Mouse (Mus musculus) small intestine, adult 2 months (tissue): ENCODE measurements around the gene Lcn3. TPM values are rescaled to one million over a fixed set of nuclear protein-coding genes. Genes with fewer than 3 reads are reported as not detected.
"Not testable (repeated sequence)": the region's sequence is repeated elsewhere in the genome, so short reads cannot be mapped to it uniquely, and the experiment has no call there.

Experiments used
- H3K27ac ChIP-seq: fragments of 200-500 bp; 2 replicates; pipeline ENCODE4 v1.5.1; 2012; ENCODE audit warnings: low read depth, low read length, control low read depth, inconsistent platforms; ENCODE audit not compliant: insufficient read depth
- H3K27me3 ChIP-seq: fragments of 200-500 bp; 2 replicates; pipeline ENCODE4 v1.6.1; 2012; ENCODE audit warnings: mild to moderate bottlenecking, moderate library complexity, low read length, inconsistent platforms; ENCODE audit not compliant: control insufficient read depth, insufficient read depth
- H3K36me3 ChIP-seq: fragments of 200-500 bp; 2 replicates; pipeline ENCODE4 v1.6.1; 2012; ENCODE audit warnings: mild to moderate bottlenecking, low read length, control low read depth, inconsistent platforms; ENCODE audit not compliant: control insufficient read depth, insufficient read depth
- H3K4me1 ChIP-seq: fragments of 200-500 bp; 2 replicates; pipeline ENCODE4 v1.6.1; 2012; ENCODE audit warnings: low read length, inconsistent platforms, mixed read lengths; ENCODE audit not compliant: control insufficient read depth, insufficient read depth, insufficient read length
- H3K4me3 ChIP-seq: fragments of 200-500 bp; 2 replicates; pipeline ENCODE4 v1.5.1; 2012; ENCODE audit warnings: low read depth, mild to moderate bottlenecking, control low read depth, inconsistent platforms, low read length, moderate library complexity
- CTCF ChIP-seq: fragments of 200-500 bp; IDR thresholded peaks from 2 replicates; pipeline ENCODE4 v1.5.1; 2012; ENCODE audit warnings: low read depth, mild to moderate bottlenecking, control low read depth, inconsistent platforms, low read length, moderate library complexity, mixed read lengths; ENCODE audit not compliant: insufficient replicate concordance, insufficient read length; ENCODE audit errors: extremely low read depth
- POLR2A ChIP-seq: fragments of 200-500 bp; IDR thresholded peaks from 2 replicates; pipeline ENCODE4 v1.6.1; 2012; ENCODE audit warnings: low read depth, mild to moderate bottlenecking, control low read depth, inconsistent platforms, low read length, moderate library complexity
- WGBS: fragments of 180-500 bp; shearing (Covaris S2); methylation state at CpG from one replicate; pipeline ENCODE4 v1.1.7; 2018; 5-methylcytosine and 5-hydroxymethylcytosine counted together
- polyA plus RNA-seq: library from polyadenylated mRNA; depleted of rRNA; stranded (reverse); fragments of >200 nt; gene quantifications from 2 replicates; pipeline ENCODE4 v1.2.3, GENCODE M21; 2012; rRNA removed

The Lcn3 gene
- polyA plus RNA-seq, 1 experiment = not detected

DNA sequence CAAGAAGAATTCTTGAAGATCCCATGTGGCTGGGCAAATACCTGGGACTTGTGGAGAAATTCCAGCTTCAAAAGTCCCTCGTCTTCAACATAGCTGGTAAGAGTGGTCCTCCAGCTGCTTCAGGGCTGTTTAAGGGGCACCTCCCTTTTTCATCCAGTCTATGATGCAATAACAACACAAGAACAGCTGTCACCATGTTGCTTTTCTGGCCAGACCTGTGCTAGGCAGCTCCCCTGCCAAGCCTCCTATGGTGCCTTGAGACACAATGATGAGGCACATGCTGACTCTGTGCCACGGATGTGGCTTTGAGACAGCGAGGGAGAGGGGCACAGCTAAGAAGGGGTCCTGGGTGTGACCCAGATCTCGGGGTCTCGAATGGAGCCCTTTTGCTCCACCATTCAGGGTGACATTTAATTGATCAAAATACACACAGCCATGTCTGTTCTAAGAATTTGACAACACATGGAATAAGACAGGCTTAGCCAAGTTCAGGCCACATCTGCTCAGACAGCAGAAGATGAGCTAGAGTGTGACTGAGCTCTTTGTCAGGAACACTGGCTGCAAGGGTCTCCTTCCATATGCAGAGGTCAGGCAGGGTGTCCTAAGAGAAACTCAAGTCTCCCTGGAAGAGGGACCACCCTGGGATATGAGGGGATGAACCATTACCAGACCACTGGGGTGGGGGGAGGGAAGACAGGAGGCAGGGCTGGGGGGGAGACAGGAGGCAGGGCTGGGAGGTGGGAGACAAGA lies 20.4 kb downstream of the Lcn3 start:
- Histone ChIP-seq H3K4me3 (no peak overlapping the region), H3K27ac (no peak overlapping the region), H3K27me3 (no peaks in the 10 kb centered on the region), H3K4me1 (no peaks in the 10 kb centered on the region), H3K36me3 (no peaks in the 10 kb centered on the region)
- WGBS = 65% methylated on average over 5 of the region's 5 CpGs
- TF ChIP-seq POLR2A = no peak
- TF ChIP-seq CTCF = no peak

DNA sequence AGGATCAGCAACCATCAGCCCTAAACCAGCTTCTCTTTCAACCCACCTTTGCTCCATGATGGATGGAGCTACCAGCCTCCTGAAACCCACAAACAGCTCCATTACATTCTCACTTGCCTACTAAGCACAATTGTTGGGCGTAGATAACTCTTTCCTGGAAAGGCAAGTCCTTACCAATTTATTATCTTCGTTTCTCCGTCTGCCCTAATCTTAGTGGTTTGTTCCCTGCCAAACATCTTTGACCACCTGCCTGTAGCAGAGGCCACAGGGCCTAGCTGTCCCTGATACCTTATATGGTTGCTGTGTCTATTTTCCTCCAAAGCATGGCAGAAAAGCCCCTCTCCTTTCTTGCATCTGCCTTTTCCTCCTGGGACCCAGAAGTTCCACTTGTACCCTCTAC lies 23.7 kb downstream of the Lcn3 start:
- Histone ChIP-seq H3K4me3 (no peak overlapping the region), H3K27ac (no peak overlapping the region), H3K27me3 (no peaks in the 10 kb centered on the region), H3K4me1 (no peaks in the 10 kb centered on the region), H3K36me3 (no peaks in the 10 kb centered on the region)
- no peak for TF ChIP-seq POLR2A
- TF ChIP-seq CTCF = no peak
- WGBS = 56% methylated on average over 3 of the region's 3 CpGs

DNA sequence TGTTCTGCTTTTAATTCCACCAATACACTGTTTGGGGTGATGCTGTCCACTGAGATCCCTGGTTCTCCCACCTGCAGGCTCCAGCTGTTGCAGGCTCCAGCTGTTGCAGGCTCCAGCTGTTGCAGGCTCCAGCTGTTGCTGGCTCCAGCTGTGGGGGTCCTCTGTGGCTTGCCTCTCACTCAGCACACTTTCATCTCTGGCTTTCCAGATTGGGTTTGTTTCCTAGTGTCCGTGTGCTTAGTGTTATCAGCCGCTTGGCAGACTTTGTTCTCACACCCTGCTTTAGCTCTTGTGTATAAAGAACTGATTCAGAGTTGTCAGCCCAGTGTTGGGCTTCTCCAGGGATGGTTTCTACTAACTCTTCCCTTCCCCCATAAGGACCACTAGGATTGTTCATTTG lies 32.3 kb downstream of the Lcn3 start:
- no peak for TF ChIP-seq POLR2A
- TF ChIP-seq CTCF = no peak
- 18% methylated on average over 2 of the region's 2 CpGs for WGBS
- H3K27me3 ChIP-seq = no peaks in the 10 kb centered on the region; the same call in 1 of the 2 replicates
- H3K27ac ChIP-seq = no peak overlapping the region
- no peaks in the 10 kb centered on the region for H3K4me1 ChIP-seq
- no peak overlapping the region for H3K4me3 ChIP-seq
- H3K36me3 ChIP-seq = no peaks in the 10 kb centered on the region

DNA sequence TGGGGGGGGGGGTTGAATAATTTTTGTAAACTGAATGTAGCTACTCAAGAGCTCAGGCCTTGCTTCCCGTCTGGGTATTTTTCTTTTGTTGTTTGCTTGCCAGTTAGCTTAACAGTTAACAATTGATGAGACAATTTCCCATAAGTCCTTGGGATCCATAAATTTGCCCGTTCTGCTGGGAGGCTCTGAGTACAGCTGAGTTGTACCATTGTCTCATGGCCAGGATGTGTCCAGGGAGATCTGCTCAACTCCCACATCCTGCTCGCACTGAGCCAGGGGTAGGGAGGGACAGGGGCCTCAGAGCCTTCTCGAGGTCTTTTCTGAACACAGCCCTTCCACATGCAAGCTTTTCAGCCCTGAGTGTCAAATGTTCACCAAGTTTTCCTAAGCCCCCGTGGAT lies 32.7 kb downstream of the Lcn3 start:
- TF ChIP-seq CTCF (no peak), POLR2A (no peak)
- Histone ChIP-seq H3K4me3 (no peak overlapping the region), H3K4me1 (no peaks in the 10 kb centered on the region), H3K36me3 (no peaks in the 10 kb centered on the region), H3K27ac (no peak overlapping the region), H3K27me3 (no peaks in the 10 kb centered on the region; the same call in 1 of the 2 replicates)
- 43% methylated on average over 5 of the region's 5 CpGs for WGBS

DNA sequence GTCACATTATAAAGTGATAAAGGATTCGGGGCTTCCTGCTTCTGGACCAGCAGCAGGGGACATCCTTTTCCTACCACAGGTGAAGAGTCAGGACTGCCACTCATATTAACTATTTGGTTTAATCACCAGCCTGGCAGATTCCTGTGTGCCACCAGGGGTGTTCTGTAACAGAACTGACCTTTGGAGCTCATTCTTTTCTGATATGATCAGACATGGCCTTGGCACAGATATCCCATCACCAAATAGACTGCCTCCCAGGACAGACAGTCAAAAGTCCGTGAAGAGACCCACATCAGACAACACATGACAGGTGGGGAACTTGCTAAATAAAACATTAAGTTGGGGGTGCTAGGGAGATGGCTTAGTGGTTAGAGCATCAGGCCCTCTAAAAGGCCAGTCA lies 46.3 kb downstream of the Lcn3 start:
- H3K27ac ChIP-seq = no peak overlapping the region
- no peak overlapping the region for H3K4me3 ChIP-seq
- H3K36me3 ChIP-seq = no peaks in the 10 kb centered on the region
- H3K4me1 ChIP-seq = no peaks in the 10 kb centered on the region
- no peaks in the 10 kb centered on the region for H3K27me3 ChIP-seq
- TF ChIP-seq POLR2A = no peak
- no peak for TF ChIP-seq CTCF
- WGBS = 42% methylated on average over 2 of the region's 2 CpGs

DNA sequence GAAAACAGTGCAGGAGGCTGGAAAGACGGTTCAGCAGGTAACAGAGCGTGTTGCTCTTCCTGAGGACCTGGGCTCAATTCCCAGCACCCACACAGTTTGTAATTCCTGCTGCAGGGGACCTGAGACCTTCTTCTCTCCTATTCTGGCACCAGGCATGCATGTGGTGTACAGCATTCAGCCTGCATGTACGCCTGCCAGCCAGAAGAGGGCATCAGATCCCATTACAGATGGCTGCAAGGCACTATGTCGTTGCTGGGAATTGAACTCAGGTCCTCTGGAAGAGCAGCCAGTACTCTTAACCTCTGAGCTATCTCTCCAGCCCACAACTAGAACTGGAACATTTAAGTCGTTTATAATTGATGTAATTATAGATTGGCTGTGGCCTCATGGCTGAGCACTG lies 48.0 kb downstream of the Lcn3 start:
- TF ChIP-seq POLR2A = no peak
- no peak overlapping the region for H3K4me3 ChIP-seq
- H3K36me3 ChIP-seq = no peaks in the 10 kb centered on the region
- H3K27me3 ChIP-seq = no peaks in the 10 kb centered on the region
- 81% methylated on average over 5 of the region's 5 CpGs for WGBS
- H3K4me1 ChIP-seq = no peaks in the 10 kb centered on the region
- no peak overlapping the region for H3K27ac ChIP-seq

DNA sequence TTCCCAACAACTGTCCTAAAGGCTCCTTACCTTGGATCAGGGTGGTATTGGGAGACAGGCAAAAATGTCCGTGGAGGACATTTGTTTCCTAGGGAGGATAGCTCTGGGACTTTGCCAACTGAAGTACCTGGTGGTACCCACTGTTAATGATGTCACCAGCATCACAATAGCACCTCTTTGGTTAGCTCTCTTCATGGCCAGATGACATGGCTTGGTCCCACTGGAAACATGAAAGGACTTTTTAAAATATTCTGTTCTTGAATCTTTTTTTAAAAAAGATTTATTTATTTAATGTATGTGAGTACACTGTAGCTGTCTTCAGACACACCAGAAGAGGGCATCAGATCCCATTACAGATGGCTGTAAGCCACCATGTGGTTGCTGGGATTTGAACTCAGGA lies 50.4 kb downstream of the Lcn3 start, which contains the start of gene Glt6d1:
Gene Glt6d1 (minus strand): TSS at position 101 of the 400 bp plus-strand sequence.
- not testable (repeated sequence) for H3K27ac ChIP-seq, H3K27me3 ChIP-seq, H3K36me3 ChIP-seq, H3K4me1 ChIP-seq, H3K4me3 ChIP-seq
- 79% methylated on average over 1 of the region's 1 CpGs for WGBS

Other genes starting within 250 kb of the Lcn3 start
- 8.2 and 13.7 TPM in 2 replicates for gene Traf2, start 218.6 kb upstream of the Lcn3 start, polyA plus RNA-seq
- 209 and 413 TPM in 2 replicates for gene Edf1, start 207.7 kb upstream of the Lcn3 start, polyA plus RNA-seq
- gene Mamdc4, start 190.7 kb upstream of the Lcn3 start, polyA plus RNA-seq = 0.52 and 1.1 TPM in 2 replicates
- gene Phpt1, start 190.3 kb upstream of the Lcn3 start, polyA plus RNA-seq = 15.8 and 29.7 TPM in 2 replicates
- gene Ajm1, start 183.8 kb upstream of the Lcn3 start, polyA plus RNA-seq = 1.7 and 2.2 TPM in 2 replicates
- 35.3 and 47.6 TPM in 2 replicates for gene Rabl6, start 157.0 kb upstream of the Lcn3 start, polyA plus RNA-seq
- not detected in 2 replicates for gene Ccdc183, start 147.9 kb upstream of the Lcn3 start, polyA plus RNA-seq
- 10.0 and 11.7 TPM in 2 replicates for gene Tmem141, start 143.6 kb upstream of the Lcn3 start, polyA plus RNA-seq
- gene Fcna, start 137.5 kb upstream of the Lcn3 start, polyA plus RNA-seq = 0.65 and 1.4 TPM in 2 replicates
- gene Lcn8, start 112.4 kb upstream of the Lcn3 start, polyA plus RNA-seq = not detected in 2 replicates
- gene Lcn5, start 107.6 kb upstream of the Lcn3 start, polyA plus RNA-seq = not detected in 2 replicates
- gene Lcn6, start 88.8 kb upstream of the Lcn3 start, polyA plus RNA-seq = not detected in 2 replicates
- not detected in 2 replicates for gene Lcn10, start 82.8 kb upstream of the Lcn3 start, polyA plus RNA-seq
- not detected in 2 replicates for gene Obp2a, start 65.5 kb upstream of the Lcn3 start, polyA plus RNA-seq
- 22.9 and 28.4 TPM in 2 replicates for gene Bmyc, start 58.8 kb upstream of the Lcn3 start, polyA plus RNA-seq
- not detected in 2 replicates for gene Obp2b, start 28.6 kb upstream of the Lcn3 start, polyA plus RNA-seq
- gene Lcn11, start 11.4 kb downstream of the Lcn3 start, polyA plus RNA-seq = not detected in 2 replicates
- not detected in 2 replicates for gene Gm13539, start 16.7 kb downstream of the Lcn3 start, polyA plus RNA-seq
- not detected in 2 replicates for gene Glt6d1, start 50.3 kb downstream of the Lcn3 start, polyA plus RNA-seq
- not detected in 2 replicates for gene Lcn9, start 57.6 kb downstream of the Lcn3 start, polyA plus RNA-seq
- gene Sohlh1, start 81.7 kb downstream of the Lcn3 start, polyA plus RNA-seq = not detected in 2 replicates
- gene Kcnt1, start 98.2 kb downstream of the Lcn3 start, polyA plus RNA-seq = 1.2 and 2.1 TPM in 2 replicates
- gene Camsap1, start 217.7 kb downstream of the Lcn3 start, polyA plus RNA-seq = 4.4 and 4.6 TPM in 2 replicates